Mouse (Mus musculus): ENCODE data around the gene Slc35f2.

Slc35f2 gene

DNA sequence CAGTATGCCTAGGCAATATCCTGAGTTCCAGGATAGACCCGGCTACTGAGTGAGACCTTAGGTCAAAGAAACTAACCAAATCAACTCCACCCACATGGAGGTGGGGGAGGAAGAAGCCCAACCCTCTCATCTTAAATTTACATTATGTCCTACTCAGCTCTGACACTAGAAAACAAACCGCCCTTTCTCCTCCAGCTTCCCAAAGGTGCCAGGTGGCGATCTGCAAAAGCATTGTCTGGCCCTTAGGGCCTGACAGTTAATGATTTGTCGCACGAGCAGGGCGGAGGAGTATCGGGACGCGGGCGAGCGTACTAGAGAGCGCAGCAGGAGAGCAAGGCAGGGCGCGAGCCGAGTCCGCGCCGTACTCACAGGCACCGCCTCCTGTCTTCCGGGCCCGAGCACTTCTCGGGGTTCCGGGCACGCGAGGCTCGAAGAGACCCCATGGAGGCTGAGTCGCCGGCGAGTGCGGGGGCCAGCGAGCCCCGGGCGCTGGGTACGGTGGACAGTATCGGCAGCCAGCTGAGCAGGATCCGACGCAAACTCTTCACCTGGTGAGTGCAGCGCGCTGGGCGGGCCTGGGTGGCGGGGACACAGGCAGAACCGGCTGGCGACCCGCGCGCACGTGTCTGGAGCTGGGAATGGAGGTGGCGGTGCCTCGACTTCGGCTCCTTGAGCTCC, at the start of gene Slc35f2:
TSS of gene Slc35f2 (plus strand) at position 195 of the 678 bp plus-strand sequence.
- DNase-seq, result peak; percentile 78

DNA sequence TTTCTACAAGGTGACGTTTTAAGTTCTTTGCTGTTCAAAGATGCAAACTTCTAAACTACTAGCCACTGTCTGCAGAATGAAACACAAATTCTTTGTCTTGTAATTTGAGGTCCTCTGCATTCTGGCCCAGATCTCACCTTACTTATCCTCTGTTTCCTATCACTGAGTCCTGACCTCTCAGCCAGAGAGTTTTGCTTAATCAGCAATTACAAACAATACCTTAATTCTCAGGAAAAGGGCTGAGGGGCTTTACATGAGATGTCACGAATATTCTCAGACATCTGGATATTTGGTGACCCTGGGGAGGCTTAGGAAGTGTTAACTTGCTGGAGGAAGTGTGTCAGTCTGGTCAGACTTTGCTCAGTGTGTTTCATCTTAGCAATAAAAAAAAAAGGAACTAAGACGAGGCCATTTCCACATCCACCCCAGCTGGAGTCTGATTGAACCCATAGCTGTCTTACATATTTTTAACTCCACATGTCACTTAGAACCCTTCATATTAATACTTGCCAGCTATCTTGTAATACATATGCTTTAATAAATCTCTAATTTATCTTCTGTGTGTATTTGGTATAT, 30.4 kb upstream of the Slc35f2 start:
- no peak for DNase-seq

DNA sequence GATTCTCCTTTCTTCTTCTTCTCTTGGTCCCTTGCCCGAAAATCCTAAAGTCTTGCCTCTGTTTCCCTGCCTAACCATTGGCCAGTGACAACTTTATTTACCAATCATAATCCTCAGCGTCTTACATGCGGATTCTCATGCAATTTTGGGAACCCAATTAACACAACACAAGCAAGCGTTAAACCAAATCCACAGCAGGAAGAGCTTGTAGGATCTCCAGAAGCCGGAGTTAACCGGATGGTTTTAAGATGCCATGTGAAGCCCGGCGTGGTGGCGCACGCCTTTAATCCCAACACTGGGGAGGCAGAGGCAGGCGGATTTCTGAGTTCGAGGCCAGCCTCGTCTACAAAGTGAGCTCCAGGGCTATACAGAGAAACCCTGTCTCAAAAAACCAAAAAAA, 20.9 kb upstream of the Slc35f2 start:
- no peak for DNase-seq

DNA sequence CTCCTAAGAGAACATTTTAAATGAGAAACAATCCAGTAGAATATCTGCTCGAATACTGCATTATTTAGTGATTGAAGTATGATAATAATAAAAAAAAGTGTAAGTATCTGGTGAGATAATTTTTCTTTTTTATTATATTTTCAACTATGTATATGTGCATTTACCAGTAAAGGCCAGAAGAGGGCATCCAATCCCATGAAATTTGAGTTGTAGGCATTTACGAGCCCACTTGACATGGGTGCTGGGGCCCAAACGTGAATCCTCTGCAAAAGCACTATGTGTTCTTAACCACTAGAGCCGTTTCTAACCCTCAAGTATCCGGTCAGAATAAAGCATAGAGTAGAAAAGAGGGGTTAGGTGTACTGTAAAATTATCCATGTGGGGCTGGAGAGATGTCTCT, 20.4 kb upstream of the Slc35f2 start:
- peak; percentile 10 for DNase-seq

DNA sequence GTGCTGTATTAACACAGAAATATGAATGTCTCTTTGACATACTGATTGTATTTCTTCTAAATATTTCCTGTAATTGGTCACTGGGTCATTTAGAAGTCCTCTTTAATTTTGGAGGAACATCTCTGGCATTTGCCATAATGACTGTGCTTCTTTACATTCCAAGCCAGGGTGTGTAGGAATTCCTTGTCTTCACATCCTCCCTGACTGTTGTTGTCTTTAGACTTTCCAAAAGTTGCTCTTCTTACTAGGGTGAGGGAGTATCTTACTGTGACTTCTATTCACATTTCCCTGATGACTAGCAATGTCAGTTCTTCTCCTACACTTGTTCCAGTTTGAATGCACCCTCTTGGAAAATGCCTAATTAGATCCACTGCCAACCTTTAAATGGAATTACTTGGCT, 16.5 kb upstream of the Slc35f2 start:
- DNase-seq, result no peak

DNA sequence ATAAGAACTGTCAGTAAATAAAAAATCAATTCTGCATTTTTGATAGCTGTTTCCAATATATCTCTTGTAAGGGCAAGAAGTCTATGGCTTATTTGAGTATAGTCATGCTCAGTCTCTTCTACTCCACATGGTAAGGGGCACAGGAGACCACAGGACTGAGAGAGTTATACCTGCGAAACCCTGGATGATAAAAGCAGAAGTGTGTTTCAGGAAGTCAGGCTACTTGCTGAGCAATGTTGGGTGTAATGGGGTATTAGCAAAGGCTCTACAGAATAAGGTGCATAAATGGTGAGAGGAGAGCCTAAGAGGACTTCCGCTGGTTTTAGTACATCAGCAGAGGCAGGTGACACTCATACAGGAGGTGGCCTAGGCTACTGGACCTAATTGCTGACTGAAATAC, 13.2 kb upstream of the Slc35f2 start:
- no peak for DNase-seq

DNA sequence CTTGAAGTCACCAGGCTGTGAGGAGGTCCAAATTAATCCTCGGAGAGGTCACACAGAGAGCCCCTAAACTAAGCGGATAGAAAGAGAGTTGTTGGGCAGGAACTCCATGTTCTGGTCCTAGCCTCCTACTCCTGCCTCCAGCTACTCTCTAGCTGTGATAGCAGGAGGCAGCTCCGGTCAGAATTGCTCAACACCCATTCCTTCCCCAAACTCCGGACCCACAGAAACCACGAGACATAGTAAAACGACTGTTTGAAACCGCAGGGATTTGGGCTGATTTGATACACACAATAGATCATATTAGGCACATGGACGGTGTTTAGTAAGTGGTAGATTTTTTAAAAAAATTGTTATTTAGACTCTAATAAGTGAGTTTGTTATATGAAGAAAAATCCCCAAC, 6.6 kb upstream of the Slc35f2 start:
- DNase-seq, result no peak

DNA sequence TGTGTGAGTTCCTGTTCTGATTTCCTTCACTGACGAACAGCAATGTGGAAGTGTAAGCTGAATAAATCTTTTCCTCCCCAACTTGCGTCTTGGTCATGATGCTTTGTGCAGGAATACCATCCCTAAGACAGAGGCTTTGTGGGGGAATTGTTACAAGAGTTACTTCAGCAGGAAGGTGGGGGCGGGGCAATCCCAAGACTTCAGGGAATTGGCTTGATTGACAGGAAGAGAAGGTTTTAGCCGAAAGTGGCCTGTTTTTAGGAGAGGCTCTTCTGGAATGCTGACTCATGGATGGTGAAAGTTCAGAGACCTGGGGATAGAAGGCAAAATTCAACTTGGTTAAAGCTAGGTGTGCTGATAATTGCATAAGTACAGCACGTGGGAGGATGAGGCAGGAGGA, 2.9 kb upstream of the Slc35f2 start:
- no peak for DNase-seq

DNA sequence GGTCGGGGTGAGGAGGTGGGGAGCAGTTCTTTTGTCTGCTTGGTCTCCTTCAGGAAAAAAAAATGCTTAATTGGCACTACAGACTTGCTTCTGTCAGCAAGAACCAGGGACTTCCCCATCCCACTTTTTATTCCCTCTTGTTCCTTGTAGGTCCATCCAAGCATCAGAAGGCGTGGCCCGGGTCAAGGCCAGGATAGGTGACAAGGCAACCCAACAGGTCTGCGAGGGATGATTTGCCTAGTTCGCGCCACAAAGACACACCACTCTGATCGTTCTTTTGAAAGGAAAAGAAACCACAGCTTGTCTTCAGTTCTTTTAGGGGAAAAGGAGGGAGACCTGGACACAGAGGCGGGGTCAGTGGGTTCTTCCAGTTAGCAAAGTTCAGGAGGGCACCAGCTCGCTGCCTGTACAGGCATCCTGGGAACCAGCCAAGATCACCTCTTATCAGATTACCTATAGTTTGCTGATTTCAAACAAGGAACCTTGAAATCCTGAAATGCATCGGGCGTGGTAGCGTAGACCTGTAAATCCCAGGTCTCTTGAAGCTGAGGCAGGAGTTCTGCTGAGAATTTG, 481 bp upstream of the Slc35f2 start:
- no peak for DNase-seq

DNA sequence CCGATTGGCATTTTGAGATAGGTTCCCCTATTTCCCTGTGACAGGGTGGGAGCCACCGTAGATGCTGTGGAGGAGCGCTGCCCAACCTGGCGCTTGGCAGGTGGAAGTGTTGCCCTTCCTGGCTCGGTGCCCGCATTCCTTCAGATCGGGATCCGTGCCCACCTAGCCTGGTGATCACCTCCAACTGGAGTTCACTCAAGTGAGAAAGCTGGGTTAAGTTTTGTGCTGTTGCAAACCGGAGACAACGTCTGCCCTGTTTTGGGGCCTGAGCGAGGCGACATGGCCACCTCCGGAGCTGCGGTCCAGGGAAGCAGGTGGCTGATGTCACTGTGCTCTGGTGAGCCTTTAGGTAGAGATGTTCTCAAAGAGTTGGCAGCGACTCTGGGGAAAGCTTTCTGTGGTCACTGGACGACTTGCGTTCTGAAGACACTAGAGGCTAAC, 803 bp downstream of the Slc35f2 start:
- no peak for DNase-seq

DNA sequence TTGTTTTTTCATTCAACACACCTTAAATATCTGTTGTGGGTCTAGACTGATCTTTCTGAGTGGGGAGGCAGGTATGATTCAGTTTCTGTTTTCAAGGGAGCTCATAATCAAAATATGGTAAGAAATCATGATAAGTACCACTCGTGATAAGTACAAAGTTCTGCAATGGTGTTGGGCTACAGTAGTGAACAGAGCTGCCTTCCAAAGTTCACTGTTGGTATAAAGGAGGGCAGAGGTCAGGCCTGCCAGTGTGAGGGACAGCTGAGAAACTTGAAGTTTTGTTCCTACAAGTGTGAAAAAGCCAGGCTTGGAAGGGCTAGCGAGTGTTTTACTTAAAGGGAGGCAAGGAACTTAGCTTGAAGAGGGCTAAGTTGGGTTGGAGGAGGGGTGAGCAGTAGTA, 4.2 kb downstream of the Slc35f2 start:
- no peak for DNase-seq

DNA sequence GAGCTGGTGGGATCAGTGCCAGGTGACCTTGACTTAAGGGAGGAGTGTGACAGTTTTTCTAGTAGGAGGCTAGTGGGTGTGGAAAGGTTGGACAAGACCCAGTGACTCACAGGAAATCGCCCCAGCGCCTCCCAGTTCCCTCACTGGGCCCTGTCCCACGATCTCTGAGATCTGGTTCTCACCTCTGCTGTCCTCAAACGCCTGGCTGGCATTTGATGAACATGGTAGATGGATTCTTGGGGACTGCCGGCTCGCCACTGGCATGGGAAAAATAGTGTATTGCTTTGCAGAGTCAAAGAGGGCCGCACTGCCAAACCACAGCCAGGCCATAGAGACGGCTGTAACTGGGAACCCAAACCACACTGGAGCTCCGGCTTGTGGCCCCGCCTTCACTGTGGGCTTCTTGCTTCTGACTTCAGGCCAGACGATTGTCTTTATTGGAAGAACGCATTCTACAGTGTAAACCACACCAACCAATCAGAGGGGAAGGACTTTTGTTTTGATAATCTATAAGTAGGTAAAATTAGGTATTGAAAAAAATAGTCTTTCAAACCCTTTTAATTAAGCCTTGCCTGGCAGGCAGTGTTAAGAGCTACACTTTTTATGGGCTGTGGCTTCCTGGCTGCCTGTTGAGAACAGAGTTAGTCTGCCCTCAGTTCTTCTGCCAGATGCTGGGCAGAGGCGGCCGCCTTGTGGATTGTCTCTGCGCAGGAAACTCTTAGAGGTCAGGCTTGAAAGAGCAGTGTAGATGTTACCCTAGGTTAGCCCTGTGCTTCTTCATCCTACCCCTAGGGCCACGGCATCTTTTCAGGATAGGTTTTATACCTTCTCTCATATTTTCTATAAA, 15.4 kb downstream of the Slc35f2 start:
- no peak for DNase-seq

DNA sequence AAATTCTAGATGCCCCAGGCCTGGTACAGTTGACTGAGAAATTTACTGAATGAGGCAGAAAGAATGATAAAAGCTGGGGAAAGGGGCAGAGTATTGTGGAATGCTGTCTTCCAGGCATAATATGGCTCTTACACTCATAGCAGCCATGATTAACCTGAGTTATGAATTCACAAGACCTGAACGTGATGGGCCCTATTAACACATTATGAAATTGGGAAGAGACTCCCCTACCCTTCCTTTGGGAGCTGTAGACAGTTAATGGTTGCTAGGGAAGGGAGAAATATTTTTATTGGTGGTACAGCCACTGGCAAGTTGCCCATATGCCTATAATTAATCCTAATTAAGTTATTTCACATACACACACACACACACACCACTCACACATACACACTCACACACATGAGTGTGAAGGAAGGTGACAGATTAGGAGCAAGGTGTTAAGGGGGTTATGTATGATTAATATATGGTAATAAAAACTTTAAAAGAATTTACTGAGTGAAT, 22.5 kb downstream of the Slc35f2 start:
- no peak for DNase-seq

DNA sequence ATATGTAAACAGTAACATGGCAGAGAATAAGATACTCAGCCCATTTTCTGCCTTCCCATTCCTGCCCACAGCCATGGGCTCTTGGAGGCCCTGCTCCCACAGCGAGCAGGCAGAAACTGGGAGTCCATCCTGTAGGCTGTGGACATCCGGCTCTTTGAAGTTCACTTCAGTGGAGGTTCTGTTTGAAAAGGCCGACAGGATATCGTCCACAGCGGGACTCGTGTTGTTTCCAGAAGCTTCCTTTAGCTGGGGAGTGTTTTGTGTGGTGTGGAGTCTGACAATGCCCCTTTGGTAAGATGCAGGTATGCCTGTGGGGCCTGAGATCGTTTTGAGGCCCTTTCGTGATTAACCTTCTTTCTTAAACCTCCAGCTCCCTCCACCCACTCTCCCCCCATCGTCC, 23.2 kb downstream of the Slc35f2 start:
- no peak for DNase-seq

DNA sequence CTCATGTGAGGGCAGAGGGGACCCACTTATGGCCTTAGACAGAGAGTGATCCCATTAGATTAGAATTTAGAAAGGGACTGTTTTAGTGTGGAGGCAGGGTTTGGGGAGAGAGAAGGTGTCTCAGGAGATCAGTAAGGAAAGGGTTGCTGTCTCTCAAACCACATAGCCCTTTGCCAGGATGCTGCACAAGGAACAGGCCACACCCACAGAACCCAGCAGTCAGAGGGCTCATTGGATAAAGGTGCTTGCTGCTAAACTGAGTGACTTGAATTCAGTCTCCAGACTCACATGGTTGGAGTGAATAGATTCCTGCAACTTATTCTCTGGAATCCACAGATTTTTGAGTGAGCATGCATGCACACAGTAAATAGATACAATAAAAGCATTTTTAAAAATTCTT, 24.0 kb downstream of the Slc35f2 start:
- no peak for DNase-seq

DNA sequence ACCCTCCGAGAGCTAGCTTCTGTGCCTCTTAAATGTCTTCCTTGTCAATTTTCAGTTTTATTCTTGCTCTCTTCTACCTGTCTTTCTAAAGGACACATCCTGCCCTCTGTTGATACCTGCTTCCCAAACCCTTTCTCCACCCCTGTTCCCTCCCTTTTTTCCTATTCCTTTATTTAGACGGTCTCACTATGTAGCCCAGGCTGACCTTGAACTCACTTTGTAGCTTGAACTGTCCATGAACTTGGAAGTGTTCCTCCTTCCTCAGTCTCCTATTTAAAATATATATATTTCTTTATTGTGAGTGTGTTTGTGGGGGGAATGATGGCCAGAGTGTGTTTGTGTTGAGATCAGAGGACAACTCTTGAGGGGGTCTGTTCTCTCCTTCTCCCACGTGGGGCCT, 25.0 kb downstream of the Slc35f2 start:
- no peak for DNase-seq

DNA sequence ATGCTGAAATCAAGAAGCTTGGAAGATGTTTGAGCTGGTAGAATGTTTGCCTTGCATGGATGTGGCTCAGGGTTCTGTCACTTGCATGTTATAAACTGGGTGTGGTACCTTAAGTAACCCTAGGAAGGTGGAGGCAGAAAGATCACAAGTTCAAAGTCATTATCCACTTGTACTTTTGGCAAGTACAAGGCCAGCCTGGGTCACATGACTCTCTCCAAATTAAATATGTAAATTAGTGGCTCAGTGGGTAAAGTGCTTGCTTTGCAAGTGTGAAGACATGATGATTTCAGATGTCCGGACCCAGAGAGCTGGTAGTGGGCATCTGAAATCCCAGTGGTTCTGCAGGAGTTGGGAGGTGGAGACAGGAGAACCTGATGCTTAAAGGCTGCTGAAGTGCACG, 25.8 kb downstream of the Slc35f2 start:
- DNase-seq, result no peak

DNA sequence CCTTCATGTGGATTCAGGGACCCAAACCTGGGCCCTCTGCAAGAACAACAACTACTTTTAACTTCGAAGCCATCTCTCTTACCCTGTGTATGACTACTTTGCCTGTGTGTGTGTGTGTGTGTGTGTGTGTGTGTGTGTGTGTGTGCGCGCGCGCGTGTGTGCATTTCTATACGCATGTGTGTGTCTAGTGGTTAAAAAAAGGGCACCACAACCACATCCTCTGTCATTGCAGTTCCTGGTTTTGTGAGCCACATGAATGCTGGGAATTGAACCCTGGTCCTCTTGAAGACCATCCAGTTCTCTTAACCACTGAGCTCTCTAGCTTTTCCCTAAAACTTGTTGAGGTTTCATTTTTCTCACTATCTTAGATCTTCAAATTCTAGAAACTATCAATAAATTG, 31.6 kb downstream of the Slc35f2 start:
- DNase-seq, result no peak

DNA sequence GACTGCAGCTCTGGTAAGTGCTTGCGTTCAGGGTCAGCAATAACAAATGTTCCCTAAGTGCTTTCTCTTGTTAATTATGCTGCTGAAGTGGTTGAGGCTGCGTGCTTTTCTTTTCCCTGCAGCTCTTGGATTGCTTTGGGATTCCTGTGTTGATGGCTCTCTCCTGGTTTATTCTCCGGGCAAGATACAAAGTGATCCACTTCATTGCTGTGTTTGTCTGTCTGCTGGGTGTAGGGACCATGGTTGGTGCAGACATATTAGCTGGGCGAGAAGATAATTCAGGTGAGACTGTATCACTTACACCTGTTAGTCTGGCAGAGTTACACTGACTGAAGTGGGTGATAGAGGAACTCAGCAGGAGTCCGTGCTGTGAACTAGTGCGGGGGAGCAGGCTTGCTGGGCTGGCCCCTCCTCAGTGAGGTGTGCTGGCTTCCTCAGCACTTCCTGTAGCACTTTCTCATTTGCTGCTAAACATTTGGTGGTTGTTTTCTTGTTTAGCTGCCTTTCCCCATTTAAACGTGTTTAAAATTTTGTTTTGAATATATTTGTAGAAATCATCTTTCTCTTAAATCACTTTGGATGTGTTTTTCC, 35.3 kb downstream of the Slc35f2 start:
- no peak for DNase-seq

DNA sequence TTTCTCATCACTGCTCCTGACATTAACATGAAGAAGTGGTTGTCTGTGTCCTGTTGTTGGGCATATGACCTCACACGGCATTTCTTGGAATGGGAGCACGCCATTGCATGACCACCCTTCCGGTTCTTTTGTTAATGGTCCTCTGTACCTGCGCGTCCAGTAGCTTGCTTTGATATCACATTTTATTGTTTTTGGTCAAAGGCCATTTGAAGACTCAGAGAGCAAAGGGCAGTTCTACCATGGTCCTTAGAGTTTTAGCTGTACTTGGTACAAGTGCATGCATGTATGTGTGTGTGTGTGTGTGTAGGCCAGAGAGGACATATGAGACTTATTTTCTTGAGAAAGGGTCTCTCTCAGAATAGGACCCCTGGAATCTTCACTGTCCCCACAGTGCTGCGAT, 42.1 kb downstream of the Slc35f2 start:
- no peak for DNase-seq

DNA sequence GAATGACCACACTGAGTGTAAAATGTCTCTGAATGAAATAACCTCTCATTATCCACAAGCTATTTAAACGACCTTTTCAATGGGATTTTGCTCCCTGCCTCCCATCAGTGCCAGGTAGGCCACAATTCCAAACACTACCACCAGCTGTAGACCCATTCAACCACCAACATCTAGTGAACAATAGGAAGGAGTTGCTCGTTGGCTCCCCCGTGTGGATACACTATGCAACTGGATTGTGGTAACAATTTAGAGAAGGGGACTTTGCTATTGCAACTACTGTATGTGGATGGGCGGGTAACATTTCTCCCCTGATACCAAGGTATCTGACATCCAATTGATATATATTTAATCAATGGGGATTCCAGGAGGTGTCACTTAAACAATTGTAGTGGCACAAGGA, 47.4 kb downstream of the Slc35f2 start:
- peak; percentile 55 for DNase-seq

DNA sequence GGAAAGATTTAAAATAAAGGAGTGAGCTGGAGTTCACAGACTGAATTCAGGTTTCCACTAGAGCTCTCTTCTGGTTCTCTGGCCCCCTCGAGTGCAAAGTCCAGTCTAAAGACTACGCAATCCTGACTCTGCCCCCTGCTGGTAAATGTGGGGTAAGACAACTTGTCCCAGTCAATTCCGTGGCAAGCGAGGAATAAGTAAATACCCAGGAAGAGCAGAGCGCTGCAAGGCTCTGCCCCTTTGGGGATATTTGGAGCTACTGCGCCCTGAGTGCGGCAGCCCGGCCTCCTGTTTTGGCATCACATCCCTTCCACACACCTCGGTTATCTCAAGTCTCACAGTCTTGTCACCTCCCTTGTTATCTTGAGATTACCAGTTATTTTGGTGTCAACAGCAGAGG, 54.0 kb downstream of the Slc35f2 start:
- DNase-seq, result peak; percentile 76
